Mouse (Mus musculus) left cerebral cortex, postnatal 10 days (tissue): ENCODE data around the gene Ugt2b35. TPM values are rescaled to one million over a fixed set of nuclear protein-coding genes. Genes with fewer than 3 reads are reported as not detected.
"Not testable (repeated sequence)": the region's sequence is repeated elsewhere in the genome, so short reads cannot be mapped to it uniquely, and the experiment has no call there.

Source experiments
- DNase-seq, 2 experiments: peaks; one replicate each; pipeline ENCODE4 v3.0.0; 2021 to 2022; ENCODE audit warnings: low spot score in 2 of 2, mixed read lengths in 1 of 2; ENCODE audit errors: extremely low spot score in 1 of 2
- intact Hi-C: fragments of 180-260 bp; cut with DNase I; formaldehyde crosslinking; loops from one replicate; pipeline ENCODE4 v1.15.1; 2025
- total RNA-seq, 2 experiments: library from RNA; stranded (reverse); gene quantifications; 2 replicates each; pipeline ENCODE4 v1.2.3; 2021

Ugt2b35 gene
- not detected for total RNA-seq

GRCm38 (mm10) chr5:87000395-87001073 is at the start of gene Ugt2b35:
Gene Ugt2b35 (plus strand): TSS chr5:87000860.
- intact Hi-C loops = no loop called here
- DNase-seq = no peak

DNA sequence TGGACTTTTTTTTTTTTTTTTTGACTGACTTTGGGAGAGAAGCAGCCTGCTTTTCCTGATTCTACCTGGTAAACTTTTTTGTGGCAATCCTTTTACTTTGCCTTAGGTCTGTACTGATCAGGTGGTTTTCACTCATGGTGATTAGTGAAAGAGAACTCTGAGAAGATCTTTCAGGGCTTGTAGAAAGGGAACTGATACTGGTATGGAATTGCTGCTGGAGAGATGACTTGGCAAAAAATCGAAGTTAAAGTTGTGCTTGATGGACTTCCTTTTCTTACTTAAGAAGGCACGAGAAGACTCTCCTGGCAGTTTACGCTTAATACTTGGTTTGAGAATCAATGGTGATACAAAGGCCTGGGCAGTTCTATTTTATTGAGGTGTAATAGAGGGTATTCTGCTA is 40.2 kb upstream of the Ugt2b35 start:
- intact Hi-C loops = no loop called here
- no peak for DNase-seq

GRCm38 (mm10) chr5:86961587-86962358 is 38.9 kb upstream of the Ugt2b35 start:
- intact Hi-C loops = no loop called here
- DNase-seq = no peak

- intact Hi-C loops, DNase-seq: not testable (repeated sequence)
These were observed 37.8 kb upstream of the Ugt2b35 start for GRCm38 (mm10) chr5:86962849-86963248.

GRCm38 (mm10) chr5:86967271-86967670 is 33.4 kb upstream of the Ugt2b35 start:
- DNase-seq, intact Hi-C loops: not testable (repeated sequence)

DNA sequence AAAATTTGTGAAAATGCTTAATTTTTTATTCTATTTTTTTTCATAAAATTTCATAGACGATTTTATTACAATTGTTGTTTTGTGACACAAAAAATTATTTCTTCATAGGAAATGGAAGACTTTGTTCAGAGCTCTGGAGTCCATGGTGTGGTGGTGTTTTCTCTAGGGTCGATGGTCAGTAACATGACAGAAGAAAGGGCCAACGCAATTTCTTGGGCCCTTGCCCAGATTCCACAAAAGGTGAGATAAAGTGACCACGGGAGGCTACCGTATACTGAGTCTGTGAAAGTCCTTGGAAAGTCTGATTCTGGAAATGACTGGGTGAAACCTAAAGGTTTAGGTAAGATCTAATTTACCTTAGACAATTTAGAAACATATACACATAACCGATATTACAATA is 4.1 kb downstream of the Ugt2b35 start:
- no peak for DNase-seq
- intact Hi-C loops = no loop called here

GRCm38 (mm10) chr5:87015477-87015876 is 14.8 kb downstream of the Ugt2b35 start:
- no peak for DNase-seq
- intact Hi-C loops = no loop called here

DNA sequence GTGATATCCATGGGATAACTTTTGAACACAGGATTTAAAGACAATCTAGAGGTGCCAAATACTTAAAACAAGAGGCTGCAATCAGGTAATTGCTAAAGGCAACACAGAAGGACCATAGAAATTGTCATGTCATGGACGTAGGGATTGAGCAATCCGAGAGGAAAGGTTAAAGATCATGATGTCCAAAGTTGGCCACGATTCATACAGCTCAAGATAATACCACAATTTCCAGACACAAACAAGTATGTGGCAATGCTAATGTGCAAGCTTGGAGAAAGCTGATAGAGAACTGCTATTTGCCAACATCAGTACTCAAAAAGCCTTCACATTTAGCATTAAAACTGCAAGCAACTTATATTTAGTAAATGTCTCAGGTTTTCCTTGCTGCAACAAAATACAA is 26.7 kb downstream of the Ugt2b35 start:
- no peak for DNase-seq
- intact Hi-C loops = no loop called here

GRCm38 (mm10) chr5:87030624-87031023 is 30.0 kb downstream of the Ugt2b35 start:
- DNase-seq = no peak
- intact Hi-C loops = no loop called here

Other genes with a start within 250 kb of the Ugt2b35 start
- gene Ythdc1, start 196.6 kb upstream of the Ugt2b35 start, total RNA-seq = 10 to 100 TPM; 45.4 to 48.0 TPM
- gene Ugt2b34, start 93.9 kb upstream of the Ugt2b35 start, total RNA-seq = not detected
- not detected for gene Ugt2b1, start 74.3 kb upstream of the Ugt2b35 start, total RNA-seq
- gene Ugt2b36, start 91.7 kb downstream of the Ugt2b35 start, total RNA-seq = not detected
- gene Ugt2b5, start 139.5 kb downstream of the Ugt2b35 start, total RNA-seq = not detected